Mouse (Mus musculus): ENCODE data around the gene Scyl2.
"Not testable (repeated sequence)": the region's sequence is repeated elsewhere in the genome, so short reads cannot be mapped to it uniquely, and the experiment has no call there.

Gene Scyl2

DNA sequence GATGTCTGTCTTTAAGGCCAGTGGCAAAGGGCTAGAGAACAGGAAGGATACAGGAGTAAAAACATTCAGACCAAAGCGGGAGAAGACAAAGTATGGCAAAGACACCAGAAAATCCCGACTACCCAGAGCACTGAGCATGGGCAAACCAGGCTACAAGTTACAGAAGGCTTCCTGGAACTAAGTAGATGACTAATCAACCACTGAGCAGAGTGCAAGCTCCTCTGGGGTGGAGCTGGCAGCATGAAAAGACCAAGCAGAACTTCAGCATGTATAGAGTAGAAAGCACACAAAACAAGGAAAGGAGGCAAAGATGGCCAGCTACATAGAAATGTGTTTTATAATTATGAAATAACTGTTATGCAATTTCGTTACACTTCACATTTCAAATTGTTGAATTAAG, 5.6 kb downstream of the Scyl2 start:
- DNase-seq (ENCODE audit: low read depth in 1 of 2, low spot score in 2 of 2): peak in 1 of 2 experiments; percentile 18

DNA sequence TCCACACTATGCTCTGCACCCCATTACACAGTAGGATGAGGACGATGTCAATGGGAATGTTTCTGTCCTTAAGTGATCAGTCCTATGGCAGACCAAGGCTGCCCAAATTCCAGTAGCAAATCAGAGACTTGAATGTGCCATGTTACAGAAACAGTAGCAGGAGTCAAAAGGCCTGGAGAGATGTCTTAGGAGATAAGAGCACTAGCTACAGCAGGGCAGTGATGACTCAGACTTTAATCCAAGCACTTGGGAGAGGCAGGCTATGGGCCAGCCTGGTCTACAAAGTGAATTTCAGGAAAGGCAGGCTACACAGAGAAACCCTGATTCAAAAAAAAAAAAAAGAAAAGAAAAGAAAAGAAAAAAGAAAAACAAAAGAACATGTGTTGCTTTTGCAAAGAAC, 6.6 kb downstream of the Scyl2 start:
- DNase-seq (ENCODE audit: low read depth in 1 of 2, low spot score in 2 of 2): no peak

DNA sequence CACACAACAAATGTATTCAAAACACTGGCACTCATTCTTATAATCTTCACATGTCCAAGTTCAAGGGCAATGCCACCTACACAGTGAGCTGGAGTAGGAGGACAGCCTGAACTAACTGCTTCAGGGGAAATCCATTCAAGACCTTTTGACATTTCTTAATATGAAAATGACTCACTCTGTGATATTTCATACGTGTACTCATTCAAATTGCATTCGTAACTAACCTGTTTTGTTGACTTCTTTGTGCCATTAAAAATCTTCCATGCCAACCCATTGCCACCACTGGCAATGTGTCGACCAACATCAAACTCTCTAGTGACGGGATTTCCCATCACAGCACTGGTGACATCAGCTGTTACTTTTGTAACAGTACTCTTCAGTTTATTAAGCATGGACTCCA, 8.0 kb downstream of the Scyl2 start:
- no peak for DNase-seq (ENCODE audit: low read depth in 1 of 2, low spot score in 2 of 2)

DNA sequence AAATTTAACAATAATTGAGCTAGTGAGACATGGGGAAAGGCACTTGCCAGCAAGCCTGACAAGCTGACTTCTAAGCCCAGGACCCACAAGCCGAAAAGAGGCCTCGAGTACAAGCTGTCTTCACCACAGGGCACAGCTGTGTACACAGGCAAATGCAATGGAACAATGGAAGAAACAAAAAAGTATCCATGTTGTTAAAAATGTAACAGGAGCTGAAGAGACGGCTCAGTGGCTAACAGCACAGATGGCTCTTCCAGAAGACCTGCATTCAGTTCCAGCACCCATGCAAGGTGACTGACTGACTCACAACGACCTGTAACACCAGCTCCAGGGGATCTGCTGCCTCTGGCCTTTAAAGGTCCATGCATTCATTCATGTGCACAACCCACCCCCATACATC, 9.5 kb downstream of the Scyl2 start:
- no peak for DNase-seq (ENCODE audit: low read depth in 1 of 2, low spot score in 2 of 2)

DNA sequence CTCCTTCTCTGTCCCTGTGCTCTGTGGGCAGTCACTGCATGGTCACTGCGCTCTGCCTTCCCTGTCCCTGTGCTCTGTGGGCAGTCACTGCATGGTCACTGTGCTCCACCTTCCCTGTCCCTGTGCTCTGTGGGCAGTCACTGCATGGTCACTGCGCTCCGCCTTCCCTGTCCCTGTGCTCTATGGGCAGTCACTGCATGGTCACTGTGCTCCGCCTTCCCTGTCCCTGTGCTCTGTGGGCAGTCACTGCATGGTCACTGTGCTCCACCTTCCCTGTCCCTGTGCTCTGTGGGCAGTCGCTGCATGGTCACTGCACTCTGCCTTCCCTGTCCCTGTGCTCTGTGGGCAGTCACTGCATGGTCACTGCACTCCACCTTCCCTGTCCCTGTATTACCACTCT, 15.7 kb downstream of the Scyl2 start:
- not testable (repeated sequence) for DNase-seq (ENCODE audit: low read depth in 1 of 2, low spot score in 2 of 2)

DNA sequence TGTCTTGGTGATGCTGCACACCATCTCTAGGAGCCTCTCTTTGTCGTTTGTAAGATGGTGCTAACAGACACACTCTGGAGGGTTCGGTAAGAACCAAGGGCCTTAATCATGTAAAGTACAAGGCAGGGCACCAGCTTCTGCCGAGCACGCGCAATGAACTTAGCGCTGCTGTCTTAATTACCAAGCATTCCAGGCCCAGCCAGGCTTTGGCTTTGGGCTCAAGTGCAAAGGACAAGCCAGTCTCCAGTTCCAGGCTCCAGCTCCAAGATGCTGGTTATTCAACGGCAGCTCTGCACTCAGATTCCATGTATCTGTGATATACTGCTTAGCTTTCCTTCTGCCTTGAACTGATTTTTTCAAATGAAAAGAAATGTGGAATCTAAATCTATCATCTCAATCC, 18.5 kb downstream of the Scyl2 start:
- DNase-seq (ENCODE audit: low read depth in 1 of 2, low spot score in 2 of 2): no peak

DNA sequence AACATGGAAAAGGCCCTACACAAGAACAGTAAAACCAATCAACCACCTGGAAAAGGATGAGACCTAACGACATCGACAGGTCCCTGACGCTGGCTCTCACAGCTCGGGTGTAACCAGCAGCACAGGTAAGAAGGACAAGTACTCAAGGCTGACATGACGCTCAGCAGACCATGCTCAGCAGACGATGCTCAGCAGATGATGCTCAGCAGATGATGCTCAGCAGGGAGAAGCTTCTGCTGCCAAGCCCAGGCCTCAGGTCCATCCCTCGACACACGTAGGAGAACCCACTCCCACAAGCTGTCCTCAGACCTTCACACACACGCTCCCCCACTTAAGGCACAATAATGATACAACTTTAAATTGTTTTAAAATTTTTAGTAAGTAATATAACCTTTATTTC, 20.4 kb downstream of the Scyl2 start:
- no peak for DNase-seq (ENCODE audit: low read depth in 1 of 2, low spot score in 2 of 2)

DNA sequence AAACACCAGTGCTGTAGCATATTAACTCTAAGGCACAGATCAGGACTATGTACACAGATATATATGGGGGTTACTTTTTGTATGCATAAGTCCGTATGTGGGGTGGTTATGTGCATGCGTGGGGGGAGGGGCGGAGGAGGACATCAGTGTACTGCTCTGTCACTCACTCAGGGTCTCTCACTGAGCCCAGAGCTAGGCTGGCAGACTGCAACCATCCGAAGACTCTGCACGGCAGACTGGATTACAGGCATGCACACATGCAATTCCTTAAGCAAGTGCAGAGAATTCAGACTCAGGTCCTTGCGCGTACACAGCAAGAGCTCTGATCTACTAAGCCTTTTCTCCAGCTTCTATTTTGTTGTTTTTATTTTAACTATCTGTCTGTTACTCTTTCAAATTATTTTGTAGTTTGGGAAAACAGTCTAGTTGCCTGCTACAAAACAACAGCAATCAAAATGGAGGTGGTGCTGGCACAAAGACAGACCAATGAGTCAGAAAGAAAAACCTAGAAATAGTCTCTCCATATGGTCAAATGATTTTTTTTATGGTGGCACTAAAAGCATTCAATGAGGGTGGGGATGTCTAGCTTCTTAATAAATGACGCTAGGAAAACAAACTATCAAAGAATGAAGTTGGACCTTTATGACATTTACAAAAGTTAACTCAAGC, 21.0 kb downstream of the Scyl2 start:
- DNase-seq (ENCODE audit: low read depth in 1 of 2, low spot score in 2 of 2): no peak

DNA sequence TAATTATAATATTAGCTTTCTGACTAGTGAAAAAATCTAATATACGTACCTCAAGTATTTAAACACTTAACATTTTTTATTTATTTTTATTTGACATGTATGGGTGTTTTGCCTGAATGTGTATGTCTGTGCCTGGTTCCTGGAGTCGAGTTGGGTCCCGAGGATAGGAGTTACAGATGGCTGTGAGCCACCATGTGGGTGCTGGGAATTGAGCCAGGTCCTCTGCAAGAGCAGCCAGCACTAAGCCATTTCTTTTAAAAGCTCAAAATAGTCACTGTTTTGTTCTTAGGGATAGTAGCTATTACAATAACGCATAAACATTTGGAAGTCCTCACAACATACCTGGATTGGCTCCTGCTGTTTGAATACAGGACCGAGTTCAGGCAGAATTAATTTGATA, 29.7 kb downstream of the Scyl2 start:
- DNase-seq (ENCODE audit: low read depth in 1 of 2, low spot score in 2 of 2): no peak

DNA sequence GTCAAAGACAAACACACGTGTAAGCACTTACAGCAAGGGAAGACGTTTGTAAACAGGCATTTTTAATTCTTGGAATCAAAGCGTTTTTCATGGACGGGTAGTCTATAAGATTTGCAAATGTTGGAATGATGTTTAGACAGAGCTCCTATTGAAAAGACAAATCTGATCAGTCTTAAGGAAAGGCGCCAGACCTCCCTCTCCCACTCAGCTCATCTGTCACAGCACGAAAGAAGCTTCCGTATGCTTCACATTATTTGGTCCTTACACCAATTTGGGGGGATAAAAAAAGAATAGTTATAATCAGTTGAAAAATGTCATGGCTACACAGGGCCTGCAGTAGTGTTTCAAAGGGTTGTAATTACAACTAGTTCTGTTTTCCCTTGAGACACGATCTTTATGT, 33.2 kb downstream of the Scyl2 start:
- DNase-seq (ENCODE audit: low read depth in 1 of 2, low spot score in 2 of 2): no peak

DNA sequence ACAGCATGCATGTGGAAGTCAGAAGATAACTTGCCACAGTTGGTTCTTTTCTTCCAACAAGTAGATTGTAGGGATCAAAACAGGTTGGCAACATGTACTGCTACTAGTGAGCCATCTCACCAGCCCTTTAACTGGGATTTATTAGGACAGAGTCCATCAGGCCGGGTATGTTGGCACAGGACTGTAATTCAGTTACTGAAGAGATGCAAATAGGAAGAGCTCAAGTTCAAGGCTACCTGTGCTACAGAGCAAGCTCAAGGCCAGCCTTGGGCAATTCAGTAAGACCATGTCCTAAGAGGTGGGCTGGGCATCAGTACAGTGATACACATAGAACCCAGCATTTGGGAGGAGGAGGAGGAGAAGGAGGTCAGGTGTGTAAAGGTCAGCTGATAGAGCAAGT, 34.4 kb downstream of the Scyl2 start:
- no peak for DNase-seq (ENCODE audit: low read depth in 1 of 2, low spot score in 2 of 2)

DNA sequence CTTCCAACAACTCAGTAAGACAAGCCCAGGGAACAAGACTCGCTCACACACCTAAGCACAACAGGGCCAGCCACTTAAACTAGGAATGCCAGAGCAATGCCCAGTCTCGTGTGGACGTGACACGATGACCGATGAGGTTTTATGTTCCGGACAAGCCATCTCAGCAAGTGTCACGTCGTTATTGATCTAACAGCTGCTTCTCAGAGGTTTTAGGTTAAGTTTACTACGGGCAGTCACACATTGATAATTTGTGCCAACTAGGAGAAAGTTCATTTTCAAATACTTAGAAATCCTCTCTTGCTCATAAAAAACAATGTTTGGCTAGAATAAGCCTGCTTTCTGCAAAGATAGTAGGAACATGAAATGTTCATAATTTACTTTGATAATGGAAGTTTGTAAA, 39.2 kb downstream of the Scyl2 start:
- DNase-seq (ENCODE audit: low read depth in 1 of 2, low spot score in 2 of 2): no peak

DNA sequence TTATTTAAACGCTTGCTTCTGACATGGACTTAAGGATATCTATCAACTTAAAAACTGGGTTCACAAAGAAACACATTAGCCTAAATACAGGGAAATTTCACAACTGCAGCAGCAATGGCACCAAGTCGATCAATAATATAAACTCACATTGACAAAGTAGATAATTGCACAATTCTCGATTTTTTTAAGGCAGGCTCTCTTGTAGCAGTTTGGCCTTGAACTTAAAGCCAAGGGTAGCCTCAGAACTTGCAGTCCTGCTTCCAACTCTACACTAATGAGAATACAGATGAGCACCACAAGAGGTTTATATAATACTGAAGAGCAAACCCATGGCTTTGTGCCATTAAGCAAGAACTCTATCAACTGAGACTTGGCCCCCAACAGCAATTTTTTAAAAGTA, 49.1 kb downstream of the Scyl2 start:
- DNase-seq (ENCODE audit: low read depth in 1 of 2, low spot score in 2 of 2): no peak

DNA sequence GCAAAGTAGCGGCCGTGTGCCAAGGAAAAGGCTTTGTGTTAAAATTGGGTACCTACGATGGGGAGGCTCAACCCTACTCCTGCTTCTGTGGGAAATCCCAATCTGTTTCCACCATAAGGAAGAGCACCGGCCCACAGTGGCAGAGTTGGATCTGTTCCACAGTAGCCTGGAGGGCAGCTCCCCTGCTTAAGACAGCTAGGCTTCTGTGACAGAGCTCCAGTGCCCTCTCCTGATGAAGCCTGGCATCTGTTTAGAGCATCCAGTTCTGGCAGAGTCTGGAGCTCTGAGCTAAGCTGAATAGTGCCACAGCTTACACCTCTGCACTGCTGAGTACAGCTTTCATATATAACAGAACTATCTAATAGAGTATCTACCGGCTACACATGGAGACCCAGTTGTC, 51.1 kb downstream of the Scyl2 start:
- DNase-seq (ENCODE audit: low read depth in 1 of 2, low spot score in 2 of 2): no peak

DNA sequence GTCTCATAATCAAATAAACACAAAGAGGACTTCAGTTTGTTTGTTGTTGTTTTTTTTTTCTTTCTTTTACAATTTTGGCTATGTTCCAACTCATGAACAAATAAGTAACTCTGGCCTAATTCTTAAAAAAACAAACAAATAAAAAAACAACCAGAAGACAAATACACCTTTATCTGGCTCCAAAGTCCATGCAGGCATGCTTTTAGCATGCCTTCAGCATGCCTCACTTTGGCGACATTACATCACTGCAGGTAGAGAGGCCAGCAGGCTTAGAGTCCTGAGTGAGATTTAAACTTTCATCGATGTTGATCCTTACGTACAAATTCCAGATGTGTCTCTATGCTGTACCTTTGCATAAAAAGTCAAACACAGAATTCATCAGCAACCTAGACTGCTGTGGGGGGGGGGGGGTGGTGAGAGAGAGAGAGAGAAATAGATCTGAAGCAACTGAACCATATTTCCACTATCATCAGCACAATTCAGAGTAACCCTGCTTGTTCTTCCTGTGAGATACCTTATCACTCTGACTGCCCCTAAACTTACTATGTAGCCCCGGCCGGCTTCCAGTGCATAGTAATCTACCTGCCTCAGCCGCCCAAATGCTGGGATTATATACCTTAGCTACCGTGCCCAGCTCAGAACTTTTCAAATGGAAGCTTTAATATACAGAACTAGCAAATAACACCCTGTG, 52.2 kb downstream of the Scyl2 start:
- no peak for DNase-seq (ENCODE audit: low read depth in 1 of 2, low spot score in 2 of 2)

DNA sequence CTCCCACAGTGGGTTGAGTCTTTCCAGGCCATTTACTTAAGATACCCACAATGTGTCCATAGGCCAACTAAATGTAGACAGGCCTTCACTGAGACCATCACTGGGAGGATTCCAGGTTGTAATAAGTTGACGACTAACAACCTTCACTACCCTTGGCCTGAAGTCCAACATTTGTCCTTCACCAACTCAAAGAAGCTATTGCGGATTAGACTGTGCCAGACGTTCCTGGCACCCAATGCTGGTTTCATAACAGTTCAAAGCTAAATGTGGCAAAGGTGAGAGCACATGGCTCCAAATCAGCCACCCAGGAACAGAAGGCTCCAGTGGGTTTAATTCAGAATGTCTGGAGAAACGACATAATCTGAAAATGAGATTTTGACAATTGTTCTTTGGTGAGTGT, 53.0 kb downstream of the Scyl2 start:
- no peak for DNase-seq (ENCODE audit: low read depth in 1 of 2, low spot score in 2 of 2)

DNA sequence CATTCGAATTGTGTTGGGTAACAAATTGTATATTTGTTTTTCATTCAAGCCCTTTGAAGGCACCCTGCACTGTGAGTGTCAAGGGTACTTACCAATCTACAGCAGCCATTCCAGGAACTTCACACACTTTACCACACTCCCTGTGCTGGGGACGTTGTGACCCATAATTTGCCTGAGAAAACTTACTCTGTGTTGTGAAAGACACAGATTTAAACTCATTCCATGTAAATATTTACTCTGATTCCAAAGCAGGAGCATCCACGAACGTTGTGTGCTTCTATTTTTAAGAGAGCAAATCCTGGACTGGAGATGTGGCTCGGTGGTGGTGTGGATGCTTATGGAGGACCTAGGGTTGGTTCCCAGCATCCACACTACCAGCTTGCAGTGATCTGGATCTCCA, 54.3 kb downstream of the Scyl2 start:
- DNase-seq (ENCODE audit: low read depth in 1 of 2, low spot score in 2 of 2): no peak

DNA sequence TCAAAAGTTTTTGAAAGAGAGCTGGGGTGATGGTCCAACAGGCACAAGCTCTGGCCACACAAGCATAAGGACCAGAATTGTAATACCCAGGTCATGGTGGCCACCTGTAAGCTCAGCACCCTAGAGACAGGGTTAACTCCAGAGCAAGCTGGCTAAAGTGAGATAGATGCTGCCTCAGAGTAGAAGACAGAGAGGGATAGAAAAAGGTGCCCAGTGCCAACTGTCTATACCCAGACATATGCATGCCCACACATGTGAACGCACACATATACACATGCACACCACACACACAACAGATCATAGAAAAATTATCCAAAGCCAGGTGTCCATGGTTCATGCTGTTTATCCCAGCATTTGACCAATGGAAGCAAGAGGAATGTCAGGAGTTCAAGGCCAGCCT, 55.5 kb downstream of the Scyl2 start:
- no peak for DNase-seq (ENCODE audit: low read depth in 1 of 2, low spot score in 2 of 2)

DNA sequence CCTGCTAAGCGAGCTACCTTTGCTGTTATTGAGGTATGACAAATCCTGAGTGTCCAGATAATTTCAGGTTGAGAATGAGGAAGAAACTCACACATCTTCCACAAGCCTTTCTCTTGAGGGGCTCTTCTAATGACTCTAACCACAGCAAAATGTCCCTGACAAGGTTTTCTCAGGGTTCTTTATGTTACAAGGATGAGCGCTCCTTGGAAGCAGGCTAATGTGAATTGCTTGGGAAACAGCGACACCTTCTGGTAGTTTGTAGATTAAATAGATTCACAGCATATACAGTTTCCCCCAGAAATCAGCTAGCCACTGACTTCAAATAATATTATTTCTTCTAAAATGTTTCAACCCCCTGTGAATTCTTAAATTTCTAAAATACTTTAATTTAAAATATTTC, 56.0 kb downstream of the Scyl2 start:
- no peak for DNase-seq (ENCODE audit: low read depth in 1 of 2, low spot score in 2 of 2)

DNA sequence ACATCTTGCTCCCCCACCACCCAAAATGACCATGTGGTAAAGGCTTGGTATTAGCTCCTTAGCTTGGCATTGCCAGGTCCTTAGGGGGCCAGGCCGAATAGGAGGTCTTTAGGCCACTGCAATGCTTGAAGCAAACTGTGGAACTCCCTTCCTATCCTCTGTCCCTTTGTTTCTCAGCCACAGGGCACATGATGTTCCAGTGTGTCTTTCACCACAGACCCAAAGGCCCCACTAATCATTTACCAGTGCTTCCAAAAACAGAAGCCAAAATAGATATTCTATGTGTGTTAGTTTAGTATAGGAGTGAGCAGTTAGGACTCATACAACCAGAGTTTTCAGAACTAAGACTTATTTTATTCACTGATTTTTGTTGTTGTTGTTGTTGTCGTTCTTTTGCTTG, 59.4 kb downstream of the Scyl2 start:
- DNase-seq (ENCODE audit: low read depth in 1 of 2, low spot score in 2 of 2): no peak

DNA sequence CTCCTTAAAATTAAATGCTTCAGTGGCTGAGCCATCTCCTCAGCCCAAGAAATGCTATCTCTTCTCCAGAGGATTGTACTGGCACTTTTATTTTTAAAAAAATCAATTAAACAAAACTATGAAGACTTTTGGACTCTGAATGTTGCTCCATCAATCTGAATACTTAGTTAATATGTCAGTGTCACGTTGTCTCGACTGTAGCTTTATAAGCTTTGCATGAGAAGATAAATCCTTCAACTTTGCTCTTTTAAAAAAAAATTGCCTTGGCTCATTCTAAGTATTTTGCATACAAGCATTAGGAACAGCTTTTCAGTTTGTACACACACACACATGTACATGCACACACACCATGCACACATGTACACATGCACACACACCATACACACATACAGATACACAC, 61.9 kb downstream of the Scyl2 start:
- no peak for DNase-seq (ENCODE audit: low read depth in 1 of 2, low spot score in 2 of 2)

DNA sequence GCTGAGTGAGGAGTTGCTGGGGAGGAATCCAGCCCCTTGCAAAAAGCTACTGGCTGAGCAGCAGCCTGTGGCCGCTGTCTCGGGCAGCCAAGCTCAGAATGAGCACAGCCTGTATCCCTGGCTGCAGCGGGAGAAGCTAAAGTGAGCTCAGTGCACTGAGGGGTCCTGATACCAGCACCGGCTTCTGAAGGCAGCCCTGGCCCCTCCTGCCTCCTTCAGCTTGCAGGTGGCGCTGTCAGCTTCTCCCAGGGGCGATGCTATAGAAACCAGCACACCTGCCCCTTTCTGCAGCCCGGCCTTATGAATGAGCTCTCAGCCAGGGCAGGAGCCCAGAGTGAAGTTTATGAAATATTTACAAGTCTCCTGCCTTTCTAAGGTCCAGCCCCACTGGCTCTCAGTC, 65.0 kb downstream of the Scyl2 start, which contains the start of gene Slc17a8:
Slc17a8 (minus strand) TSS at position 125 of the 400 bp plus-strand sequence.
- no peak for DNase-seq (ENCODE audit: low read depth in 1 of 2, low spot score in 2 of 2)

DNA sequence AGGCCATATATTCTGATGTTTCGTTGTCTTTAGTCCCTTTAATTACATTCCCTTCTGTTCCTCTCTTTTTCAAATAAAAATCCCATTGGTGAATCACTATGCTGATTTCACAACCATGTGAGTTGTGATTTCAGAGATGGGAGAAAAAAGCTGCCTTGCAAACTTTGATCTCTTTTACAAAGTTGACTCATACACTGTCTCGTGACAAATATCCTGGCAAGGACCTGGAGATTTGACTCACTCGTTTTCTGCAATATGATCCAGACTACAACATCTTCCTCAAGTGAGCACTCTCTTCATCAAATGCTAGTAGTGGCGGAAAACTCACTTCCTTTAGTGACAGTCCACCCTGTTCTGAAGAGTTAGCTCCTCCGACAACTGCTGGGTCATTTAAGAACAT, 86.8 kb downstream of the Scyl2 start:
- no peak for DNase-seq (ENCODE audit: low read depth in 1 of 2, low spot score in 2 of 2)

Measured in monocyte, adult 2 months (primary cell).